Mouse (Mus musculus) neural tube, embryonic 12.5 days (tissue): ENCODE measurements around the gene Kcnip4. TPM values are rescaled to one million over a fixed set of nuclear protein-coding genes. Genes with fewer than 3 reads are reported as not detected.

Source experiments
- ATAC-seq: fragments of 200-750 bp; cut with Nextera tagmentation; 2 replicates; pipeline ENCODE4 v1.8.0; 2017; ENCODE audit warnings: low read depth, mild to moderate bottlenecking, moderate TSS enrichment, moderate library complexity; ENCODE audit not compliant: low FRiP score
- H3K27ac ChIP-seq: fragments of 300-500 bp; sonication (generic); 2 replicates; pipeline ENCODE4 v1.5.1; 2016
- H3K27me3 ChIP-seq: fragments of 300-500 bp; sonication (generic); replicated peaks from 2 replicates; pipeline ENCODE4 v1.6.1; 2016; ENCODE audit warnings: mild to moderate bottlenecking
- H3K36me3 ChIP-seq: fragments of 300-500 bp; sonication (generic); 2 replicates; pipeline ENCODE4 v1.6.1; 2016; ENCODE audit warnings: mild to moderate bottlenecking
- H3K4me1 ChIP-seq: fragments of 300-500 bp; sonication (generic); 2 replicates; pipeline ENCODE4 v1.6.1; 2016
- H3K4me2 ChIP-seq: fragments of 300-500 bp; sonication (generic); replicated peaks from 2 replicates; pipeline ENCODE4 v1.6.1; 2016; ENCODE audit warnings: mild to moderate bottlenecking
- H3K4me3 ChIP-seq: fragments of 300-500 bp; sonication (generic); 2 replicates; pipeline ENCODE4 v1.5.1; 2016
- H3K9ac ChIP-seq: fragments of 300-500 bp; sonication (generic); 2 replicates; pipeline ENCODE4 v1.6.1; 2016; ENCODE audit warnings: mild to moderate bottlenecking
- H3K9me3 ChIP-seq: fragments of 300-500 bp; sonication (generic); 2 replicates; pipeline ENCODE4 v1.6.1; 2016; ENCODE audit warnings: mild to moderate bottlenecking
- WGBS: fragments of 180-500 bp; shearing (Covaris S2); methylation state at CpG from one replicate; pipeline ENCODE4 v1.1.7; 2016; 5-methylcytosine and 5-hydroxymethylcytosine counted together
- polyA plus RNA-seq: library from polyadenylated mRNA; unstranded; fragments of >200 nt; fragmentation: Nextera tagmentation; extraction: Ambion mirVana; gene quantifications from 2 replicates; pipeline ENCODE4 v1.2.1, GENCODE M21; 2016

The Kcnip4 gene
- polyA plus RNA-seq, 1 experiment from 2014 or later: 4.0 TPM

- WGBS: 78% methylated on average over 1 of the region's 1 CpGs
- H3K36me3 ChIP-seq: no peaks in the 10 kb centered on the region
- H3K9me3 ChIP-seq: no peaks in the 10 kb centered on the region
- H3K4me1 ChIP-seq: no peaks in the 10 kb centered on the region
- no peak overlapping the region for H3K4me2 ChIP-seq
- H3K9ac ChIP-seq: no peak overlapping the region
- no peak for ATAC-seq
- no peak overlapping the region for H3K4me3 ChIP-seq
- H3K27me3 ChIP-seq: no peaks in the 10 kb centered on the region
- no peak overlapping the region for H3K27ac ChIP-seq
Measured at GRCm38 (mm10) chr5:49188236-49188635, 336.5 kb downstream of the Kcnip4 start.

GRCm38 (mm10) chr5:49150116-49150811 lies 374.4 kb downstream of the Kcnip4 start:
- no peaks in the 10 kb centered on the region for H3K9me3 ChIP-seq
- H3K27me3 ChIP-seq: no peaks in the 10 kb centered on the region
- no peak overlapping the region for H3K27ac ChIP-seq
- 90% methylated on average over 2 of the region's 2 CpGs for WGBS
- no peak overlapping the region for H3K4me3 ChIP-seq
- ATAC-seq: no peak
- no peak overlapping the region for H3K9ac ChIP-seq
- H3K36me3 ChIP-seq: no peaks in the 10 kb centered on the region
- H3K4me2 ChIP-seq: no peak overlapping the region
- H3K4me1 ChIP-seq: no peaks in the 10 kb centered on the region

GRCm38 (mm10) chr5:49149684-49150083 lies 375.0 kb downstream of the Kcnip4 start:
- H3K27ac ChIP-seq: no peak overlapping the region
- no peak for ATAC-seq
- H3K4me2 ChIP-seq: no peak overlapping the region
- no peak overlapping the region for H3K9ac ChIP-seq
- no peaks in the 10 kb centered on the region for H3K27me3 ChIP-seq
- H3K36me3 ChIP-seq: no peaks in the 10 kb centered on the region
- no peaks in the 10 kb centered on the region for H3K4me1 ChIP-seq
- no peak overlapping the region for H3K4me3 ChIP-seq
- 90% methylated on average over 2 of the region's 2 CpGs for WGBS
- no peaks in the 10 kb centered on the region for H3K9me3 ChIP-seq

- H3K4me2 ChIP-seq: no peak overlapping the region
- no peaks in the 10 kb centered on the region for H3K9me3 ChIP-seq
- H3K27ac ChIP-seq: no peak overlapping the region
- no peak overlapping the region for H3K9ac ChIP-seq
- 77% methylated on average over 5 of the region's 5 CpGs for WGBS
- no peaks in the 10 kb centered on the region for H3K27me3 ChIP-seq
- H3K4me1 ChIP-seq: no peaks in the 10 kb centered on the region
- no peaks in the 10 kb centered on the region for H3K36me3 ChIP-seq
- no peak for ATAC-seq
- no peak overlapping the region for H3K4me3 ChIP-seq
Measured at GRCm38 (mm10) chr5:49095432-49095831, 429.3 kb downstream of the Kcnip4 start.

- no peak overlapping the region for H3K4me2 ChIP-seq
- H3K4me1 ChIP-seq: no peaks in the 10 kb centered on the region
- no peak overlapping the region for H3K9ac ChIP-seq
- no peak overlapping the region for H3K27ac ChIP-seq
- no peaks in the 10 kb centered on the region for H3K27me3 ChIP-seq
- no peaks in the 10 kb centered on the region for H3K9me3 ChIP-seq
- WGBS: 54% methylated on average over 2 of the region's 2 CpGs
- no peaks in the 10 kb centered on the region for H3K36me3 ChIP-seq
- H3K4me3 ChIP-seq: no peak overlapping the region
- ATAC-seq: no peak
Measured at GRCm38 (mm10) chr5:49094945-49095344, 429.8 kb downstream of the Kcnip4 start.

- no peak for ATAC-seq
- H3K9ac ChIP-seq: no peak overlapping the region
- WGBS: 32% methylated on average over 3 of the region's 3 CpGs
Measured at GRCm38 (mm10) chr5:49094306-49094705, 430.4 kb downstream of the Kcnip4 start.

GRCm38 (mm10) chr5:49090122-49090680 lies 434.5 kb downstream of the Kcnip4 start:
- no peak overlapping the region for H3K4me3 ChIP-seq
- H3K36me3 ChIP-seq: no peaks in the 10 kb centered on the region
- no peaks in the 10 kb centered on the region for H3K27me3 ChIP-seq
- ATAC-seq: peak; percentile 89
- no peak overlapping the region for H3K9ac ChIP-seq
- no peak overlapping the region for H3K4me2 ChIP-seq
- H3K27ac ChIP-seq: no peak overlapping the region
- H3K4me1 ChIP-seq: no peaks in the 10 kb centered on the region
- H3K9me3 ChIP-seq: no peaks in the 10 kb centered on the region
- 15% methylated on average over 6 of the region's 6 CpGs for WGBS

More at GRCm38 (mm10) chr5:49094306-49094705, 430.4 kb downstream of the Kcnip4 start:
- Histone ChIP-seq H3K4me3 (no peak overlapping the region), H3K9me3 (no peaks in the 10 kb centered on the region), H3K4me2 (no peak overlapping the region), H3K27ac (no peak overlapping the region), H3K36me3 (no peaks in the 10 kb centered on the region), H3K4me1 (no peaks in the 10 kb centered on the region), H3K27me3 (no peaks in the 10 kb centered on the region)

GRCm38 (mm10) chr5:49065646-49066045 lies 459.1 kb downstream of the Kcnip4 start:
- 39% methylated on average over 1 of the region's 1 CpGs for WGBS
- H3K9me3 ChIP-seq: no peaks in the 10 kb centered on the region
- no peaks in the 10 kb centered on the region for H3K36me3 ChIP-seq
- no peak for ATAC-seq
- H3K27me3 ChIP-seq: no peaks in the 10 kb centered on the region
- H3K4me1 ChIP-seq: no peaks in the 10 kb centered on the region
- H3K4me3 ChIP-seq: no peak overlapping the region
- no peak overlapping the region for H3K9ac ChIP-seq
- no peak overlapping the region for H3K4me2 ChIP-seq
- H3K27ac ChIP-seq: no peak overlapping the region

- Histone ChIP-seq H3K4me1 (no peaks in the 10 kb centered on the region), H3K27ac (no peak overlapping the region), H3K4me2 (no peak overlapping the region), H3K9ac (no peak overlapping the region), H3K36me3 (no peaks in the 10 kb centered on the region), H3K27me3 (no peaks in the 10 kb centered on the region), H3K4me3 (no peak overlapping the region), H3K9me3 (no peaks in the 10 kb centered on the region)
- no peak for ATAC-seq
Measured at GRCm38 (mm10) chr5:49058926-49059325, 465.8 kb downstream of the Kcnip4 start.

GRCm38 (mm10) chr5:49057636-49058340 lies 466.9 kb downstream of the Kcnip4 start:
- no peak overlapping the region for H3K4me2 ChIP-seq
- H3K4me3 ChIP-seq: no peak overlapping the region
- no peaks in the 10 kb centered on the region for H3K9me3 ChIP-seq
- H3K4me1 ChIP-seq: no peaks in the 10 kb centered on the region
- no peaks in the 10 kb centered on the region for H3K36me3 ChIP-seq
- no peak overlapping the region for H3K9ac ChIP-seq
- 86% methylated on average over 4 of the region's 4 CpGs for WGBS
- ATAC-seq: no peak
- H3K27me3 ChIP-seq: no peaks in the 10 kb centered on the region
- no peak overlapping the region for H3K27ac ChIP-seq

GRCm38 (mm10) chr5:49047960-49048359 lies 476.7 kb downstream of the Kcnip4 start:
- no peak for ATAC-seq
- WGBS: 81% methylated on average over 1 of the region's 1 CpGs

GRCm38 (mm10) chr5:49041259-49041845 lies 483.4 kb downstream of the Kcnip4 start:
- Histone ChIP-seq H3K9me3 (no peaks in the 10 kb centered on the region), H3K27ac (no peak overlapping the region), H3K4me3 (no peak overlapping the region), H3K4me1 (no peaks in the 10 kb centered on the region), H3K4me2 (no peak overlapping the region), H3K9ac (no peak overlapping the region), H3K36me3 (no peaks in the 10 kb centered on the region), H3K27me3 (no peaks in the 10 kb centered on the region)
- 39% methylated on average over 6 of the region's 6 CpGs for WGBS
- no peak for ATAC-seq

More at GRCm38 (mm10) chr5:49047960-49048359, 476.7 kb downstream of the Kcnip4 start:
- H3K4me2 ChIP-seq: no peak overlapping the region
- no peak overlapping the region for H3K9ac ChIP-seq
- no peaks in the 10 kb centered on the region for H3K36me3 ChIP-seq
- no peak overlapping the region for H3K4me3 ChIP-seq
- H3K27ac ChIP-seq: no peak overlapping the region
- no peaks in the 10 kb centered on the region for H3K27me3 ChIP-seq
- no peaks in the 10 kb centered on the region for H3K4me1 ChIP-seq
- no peaks in the 10 kb centered on the region for H3K9me3 ChIP-seq
